Mouse (Mus musculus) heart, postnatal 14 days (tissue): ENCODE measurements at regions not wholly inside any gene's neighbourhood (a gene's known extent, or its start where the extent isn't known, plus 50 kb on each side); places are given as distances from the start of the nearest gene placed in this dataset.
A peak's percentile ranks its signal among the peaks of the same experiment; 100 is the strongest.

Source experiments
- DNase-seq, 2 experiments: peaks; one replicate each; pipeline ENCODE4 v3.0.0; 2021 to 2022
- intact Hi-C: fragments of 180-260 bp; cut with DNase I; formaldehyde crosslinking; loops from one replicate; pipeline ENCODE4 v1.15.1; 2025

DNA sequence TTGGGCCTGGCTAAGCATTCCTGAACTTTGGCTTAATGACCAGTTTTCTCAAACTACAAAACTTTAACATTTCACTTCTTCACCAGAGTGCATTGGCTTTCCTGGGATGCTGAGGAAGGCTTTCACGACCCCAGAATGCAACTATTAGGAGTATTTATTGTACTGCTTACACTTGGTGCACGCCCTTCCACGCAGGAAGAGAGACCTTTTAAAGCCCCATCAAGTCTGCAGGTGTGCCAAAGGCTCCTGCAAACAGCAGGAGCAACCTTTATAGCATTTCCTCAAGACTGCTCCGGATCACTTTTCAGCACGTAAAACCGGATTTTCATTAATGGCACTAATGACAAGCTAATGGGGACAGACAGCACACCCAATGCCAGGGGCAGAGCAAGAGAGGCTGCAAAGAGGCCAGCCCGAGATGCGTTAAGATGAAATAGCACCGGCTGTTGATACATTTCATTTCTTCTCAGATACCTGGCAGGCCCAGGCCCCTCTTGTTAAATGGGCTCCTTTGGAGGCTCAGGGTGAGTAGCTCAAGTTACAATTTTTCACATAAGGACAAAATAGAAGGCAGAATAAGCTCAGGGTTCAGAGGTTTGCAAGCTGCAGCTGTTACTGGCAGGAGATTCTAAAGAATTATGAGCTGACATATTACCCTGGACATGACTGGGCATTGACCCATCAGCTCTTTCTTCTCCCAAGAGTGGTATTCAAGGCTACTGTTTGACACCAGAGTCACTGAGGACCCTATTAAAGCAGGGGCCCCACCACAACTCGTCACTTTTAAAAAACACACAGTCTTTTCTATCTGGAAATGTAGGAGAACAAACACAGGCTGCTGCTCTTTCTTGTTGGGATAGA lies 402.7 kb upstream of the Btbd3 start:
- no peak for DNase-seq
- intact Hi-C loops, result no loop called here

DNA sequence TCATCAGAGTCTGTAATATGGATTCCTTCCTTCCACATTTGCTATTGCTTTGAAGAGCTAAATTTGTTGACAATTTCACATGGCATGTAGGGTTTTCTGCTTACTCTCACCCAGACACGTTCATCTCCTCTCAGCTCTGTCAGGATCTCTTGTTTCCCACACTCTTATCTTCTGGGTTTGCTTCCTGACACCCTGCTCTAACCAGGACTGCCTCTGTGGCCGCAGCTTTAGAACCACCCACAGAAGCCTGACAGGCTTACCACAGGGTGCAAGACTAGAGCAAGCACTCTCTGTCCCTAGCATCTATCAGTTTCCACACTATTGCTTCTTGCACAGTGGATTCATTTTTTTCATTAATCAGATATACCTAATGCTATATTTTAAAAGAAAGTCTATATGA lies 408.5 kb upstream of the Btbd3 start:
- DNase-seq, result no peak
- intact Hi-C loops, result no loop called here

DNA sequence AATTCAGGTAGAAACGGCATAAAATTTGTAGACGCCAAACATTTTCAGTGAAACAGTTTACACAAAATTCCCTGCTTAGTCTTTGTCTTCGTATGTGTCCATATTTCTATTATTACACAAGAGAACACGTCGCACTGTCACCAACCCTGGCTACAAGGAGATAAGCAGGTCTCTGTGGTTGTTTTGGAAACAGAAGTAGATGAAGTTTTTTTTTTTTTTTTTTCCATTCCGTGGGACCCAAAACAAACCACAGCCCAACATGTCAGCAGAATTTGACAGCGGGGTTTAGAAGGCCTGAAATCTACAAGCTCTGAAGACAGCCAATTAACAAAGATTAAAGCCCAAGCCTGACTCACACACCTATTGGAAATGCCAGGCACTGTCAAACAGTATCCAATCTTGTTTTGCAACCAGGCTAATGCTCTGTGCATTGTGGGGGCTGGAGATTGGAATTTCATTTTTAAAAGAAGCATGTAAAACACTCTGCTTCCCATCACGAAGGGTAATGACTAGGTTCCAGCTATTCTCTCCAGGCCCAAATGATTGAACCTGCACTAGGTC lies 428.5 kb upstream of the Btbd3 start:
- no peak for DNase-seq
- intact Hi-C loops, result no loop called here

DNA sequence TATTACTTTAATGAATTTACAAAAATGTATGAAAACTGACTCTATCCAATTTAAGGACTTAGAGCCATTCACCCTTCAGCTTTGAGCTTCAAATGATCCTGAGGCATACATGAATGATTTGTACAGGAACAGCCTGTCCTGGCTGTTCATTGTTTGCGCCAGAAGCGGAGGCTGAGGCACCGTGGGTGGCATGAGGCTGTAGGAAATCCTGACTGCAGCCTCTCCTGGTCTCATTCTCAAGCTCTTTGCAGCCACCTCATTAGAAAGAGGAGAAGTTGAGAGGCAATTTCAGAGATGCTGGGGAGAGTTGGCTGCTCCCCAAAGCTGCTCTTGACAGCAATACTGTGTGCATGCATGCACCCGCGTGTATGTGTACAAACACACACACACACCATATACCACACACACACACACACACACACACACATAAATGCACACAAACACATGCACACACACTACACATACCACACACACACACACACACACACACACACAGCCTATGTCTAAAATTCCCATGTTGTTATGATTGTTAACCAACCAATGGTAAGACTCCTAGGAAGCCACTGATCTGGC lies 434.9 kb upstream of the Btbd3 start:
- intact Hi-C loops, result no loop called here
- DNase-seq, result no peak

DNA sequence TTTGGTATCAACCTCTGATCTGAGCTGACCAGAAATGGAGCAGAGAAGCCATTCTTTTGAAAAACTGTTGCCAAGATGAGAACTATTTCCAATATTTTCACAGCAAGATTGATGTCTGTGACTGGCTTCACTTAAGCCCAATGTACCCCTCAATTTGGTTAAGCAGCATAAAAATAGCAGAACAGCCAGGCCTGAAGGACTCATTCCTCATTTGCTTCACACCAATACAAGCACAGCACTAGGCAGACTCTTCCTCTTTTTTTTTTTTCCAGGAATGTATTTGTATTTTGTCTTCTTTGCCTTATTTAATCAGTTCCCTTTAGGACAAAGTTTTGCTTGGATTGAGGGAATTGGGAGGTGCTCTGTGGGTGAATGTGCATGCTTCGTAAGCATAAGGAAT lies 441.4 kb upstream of the Btbd3 start:
- no peak for DNase-seq
- intact Hi-C loops, result no loop called here

DNA sequence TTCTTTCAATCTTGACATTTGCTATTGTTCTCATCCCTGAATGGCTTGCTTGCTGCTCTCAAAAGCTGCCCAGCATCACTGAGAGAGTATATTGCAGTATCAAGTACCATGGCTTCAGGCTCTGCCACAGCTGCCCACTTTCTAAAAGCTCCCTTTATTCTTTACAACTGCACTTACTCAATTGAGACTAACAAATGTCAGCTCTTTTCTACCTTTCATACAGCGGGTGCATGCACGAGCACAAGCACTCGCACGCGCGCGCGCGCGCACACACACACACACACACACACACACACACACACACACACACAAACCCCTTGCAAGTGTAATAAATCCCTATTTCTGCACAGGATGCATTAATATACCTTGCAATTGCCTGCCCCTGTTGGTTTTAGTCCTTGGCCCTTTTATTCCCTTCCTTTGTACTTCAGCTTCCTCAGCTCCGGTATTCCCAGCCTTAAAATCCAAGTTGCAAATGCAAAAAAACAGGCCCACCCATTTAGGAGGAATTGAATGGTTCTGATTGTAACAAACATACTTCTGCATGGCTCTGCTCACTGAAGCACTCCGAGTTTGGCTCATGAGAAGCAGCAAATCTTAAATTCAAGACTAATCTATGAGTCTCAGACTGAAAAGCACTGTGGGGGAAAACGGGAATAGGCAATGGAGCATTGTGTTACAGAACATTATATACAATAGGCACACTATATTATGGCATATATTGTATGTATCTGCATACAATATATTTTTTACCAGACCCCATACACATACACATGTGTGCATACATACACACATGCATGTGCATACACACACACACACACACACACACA lies 447.7 kb upstream of the Btbd3 start:
- intact Hi-C loops, result no loop called here
- no peak for DNase-seq

DNA sequence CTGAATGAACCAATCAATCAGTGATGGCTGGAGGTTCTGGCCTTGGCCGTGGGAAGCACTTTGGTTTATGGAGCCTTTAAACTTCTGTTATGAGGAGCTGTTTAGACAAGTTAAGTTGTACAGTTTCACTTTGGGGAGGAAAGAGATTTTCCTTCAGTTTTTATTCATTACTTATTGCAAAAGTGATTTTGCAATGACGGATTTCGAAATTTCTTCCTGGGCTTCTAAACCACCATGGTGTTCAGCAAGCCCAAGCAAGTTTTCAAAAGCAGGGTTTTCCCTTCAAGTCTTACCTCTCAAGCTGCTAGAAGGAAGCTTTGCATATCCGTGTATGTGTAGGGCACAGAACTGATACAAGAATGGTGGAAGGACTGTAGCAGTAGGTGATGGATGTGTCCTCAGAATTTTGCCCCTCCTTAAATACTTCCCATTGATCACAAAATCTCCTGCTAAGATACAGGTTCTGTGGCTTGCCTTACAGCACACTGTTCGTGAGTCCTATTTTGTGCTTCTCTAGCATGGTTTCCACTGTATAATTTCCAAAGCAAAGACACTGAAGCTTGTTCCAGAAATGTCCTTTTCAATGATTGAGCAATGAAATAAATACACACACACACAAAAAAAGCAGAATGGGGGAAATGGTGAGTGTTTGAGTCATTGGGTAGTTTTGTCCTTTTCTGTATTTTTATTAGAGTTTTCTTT lies 448.6 kb upstream of the Btbd3 start:
- intact Hi-C loops, result no loop called here
- DNase-seq, result no peak

DNA sequence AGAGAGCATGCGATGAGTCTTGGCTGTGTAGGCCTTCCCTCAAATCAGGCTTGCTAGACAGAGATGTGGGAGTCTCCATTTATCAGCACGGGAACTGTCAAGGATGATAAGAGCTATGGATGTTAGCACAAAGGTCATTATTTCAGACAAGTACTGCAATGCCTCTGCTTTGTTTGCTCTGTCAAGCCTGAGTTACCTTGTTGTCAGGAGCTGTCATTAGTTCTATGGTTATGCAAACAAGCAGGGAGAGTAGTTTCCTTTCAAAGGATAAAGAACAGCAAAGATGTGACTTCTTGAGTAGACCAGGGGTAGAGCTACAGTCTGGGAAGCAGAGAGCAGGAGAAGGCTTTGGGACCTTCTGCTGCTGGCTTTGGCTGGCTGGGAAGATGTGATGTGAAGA lies 461.5 kb upstream of the Btbd3 start:
- intact Hi-C loops, result no loop called here

DNA sequence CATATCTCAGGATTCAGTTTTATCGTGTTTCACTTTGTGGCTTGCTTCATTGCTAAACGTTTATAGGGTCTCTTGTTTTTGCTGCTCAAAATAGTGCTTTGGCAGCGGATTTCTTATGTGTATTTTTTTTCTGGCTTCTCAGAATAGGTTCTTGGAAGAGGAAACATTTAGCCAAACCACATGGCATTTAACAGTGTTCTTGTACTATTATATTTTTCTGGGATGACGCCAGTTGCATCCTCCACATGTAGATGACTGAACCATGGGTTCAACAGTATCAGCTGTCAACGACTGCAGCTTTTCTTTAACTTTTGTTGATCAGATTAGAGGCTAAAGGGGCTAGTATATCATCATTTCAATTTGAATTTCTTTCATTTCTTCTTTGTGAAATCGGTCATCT lies 472.3 kb upstream of the Btbd3 start:
- intact Hi-C loops, result no loop called here
- DNase-seq, result no peak

More for the DNA sequence above, 461.5 kb upstream of the Btbd3 start:
- DNase-seq, result no peak

DNA sequence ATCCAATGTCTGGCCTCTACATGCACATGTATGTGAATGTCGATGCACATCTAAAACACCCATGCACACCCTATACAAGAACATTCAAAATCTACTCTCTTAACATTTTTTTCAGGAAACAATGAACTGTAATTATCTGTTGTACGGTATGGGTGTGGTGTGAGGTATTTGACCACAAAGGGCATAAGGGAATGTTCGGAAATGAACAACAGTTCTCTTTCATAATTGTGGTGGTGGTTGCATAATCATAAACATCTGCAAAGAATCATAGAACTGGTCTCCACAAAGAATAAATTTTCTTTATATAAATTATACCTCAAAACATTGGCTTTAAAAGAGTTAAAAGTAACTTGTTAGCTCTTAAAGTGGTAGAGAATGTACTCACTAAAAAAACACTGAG lies 478.9 kb upstream of the Btbd3 start:
- no peak for DNase-seq
- intact Hi-C loops, result no loop called here

DNA sequence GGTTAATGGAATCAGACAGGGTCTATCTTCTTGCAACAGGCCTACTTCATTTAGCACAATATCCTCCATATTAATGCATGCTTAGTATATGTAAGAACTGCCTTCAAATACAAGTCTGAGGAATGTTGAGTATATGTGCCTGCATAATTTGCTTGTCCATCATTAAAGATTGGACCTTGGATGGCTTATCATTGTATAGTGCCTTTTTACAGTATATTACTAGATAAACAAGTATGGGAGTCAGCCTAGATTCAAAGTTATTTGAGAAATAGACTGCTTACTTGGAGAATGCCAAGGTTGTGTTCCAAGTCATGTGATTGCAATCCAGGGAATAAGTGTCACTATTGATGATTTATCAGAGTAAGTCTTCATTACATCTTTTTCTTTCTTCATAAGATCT lies 491.6 kb upstream of the Btbd3 start:
- intact Hi-C loops, result no loop called here
- DNase-seq, result no peak

DNA sequence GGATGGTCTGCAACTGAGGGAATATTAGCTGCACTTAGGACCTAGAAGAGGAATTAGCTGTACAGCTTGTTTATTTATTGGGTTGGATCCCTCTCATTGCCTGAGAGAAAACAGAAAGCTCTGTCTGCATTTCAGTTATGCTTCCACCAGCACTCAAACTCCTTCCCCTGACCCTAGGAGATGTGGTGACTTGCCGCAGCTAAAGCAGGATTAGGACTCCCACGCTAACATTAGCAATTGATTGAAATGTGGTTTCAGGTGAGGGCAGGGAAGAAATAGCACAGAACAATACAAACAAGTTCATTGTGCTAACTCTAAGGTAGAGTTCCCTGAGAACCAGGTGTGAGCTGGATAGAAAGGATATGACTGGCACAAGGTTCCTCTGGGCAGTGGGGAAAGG lies 496.9 kb upstream of the Btbd3 start:
- DNase-seq, result no peak

DNA sequence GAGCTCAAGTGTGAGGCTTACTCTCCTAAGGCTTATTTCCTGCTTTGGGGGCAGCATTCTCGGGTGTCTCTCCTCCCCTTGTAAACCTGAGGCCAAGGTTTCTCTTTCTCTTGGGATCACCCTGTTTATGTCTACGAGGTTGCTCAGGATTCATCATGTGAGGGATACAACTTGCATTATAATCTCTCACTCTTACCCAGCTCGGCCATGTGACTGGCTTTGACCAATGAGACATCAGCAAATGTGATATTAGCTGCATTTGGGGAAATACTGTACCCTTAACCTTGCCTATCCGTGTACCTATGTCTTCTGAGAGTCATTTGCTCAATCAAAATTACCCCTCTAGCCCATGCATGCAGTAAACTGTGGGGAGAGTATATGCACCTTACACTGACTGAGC lies 498.0 kb upstream of the Btbd3 start:
- intact Hi-C loops, result no loop called here
- no peak for DNase-seq

More for the DNA sequence above, 496.9 kb upstream of the Btbd3 start:
- intact Hi-C loops, result no loop called here

DNA sequence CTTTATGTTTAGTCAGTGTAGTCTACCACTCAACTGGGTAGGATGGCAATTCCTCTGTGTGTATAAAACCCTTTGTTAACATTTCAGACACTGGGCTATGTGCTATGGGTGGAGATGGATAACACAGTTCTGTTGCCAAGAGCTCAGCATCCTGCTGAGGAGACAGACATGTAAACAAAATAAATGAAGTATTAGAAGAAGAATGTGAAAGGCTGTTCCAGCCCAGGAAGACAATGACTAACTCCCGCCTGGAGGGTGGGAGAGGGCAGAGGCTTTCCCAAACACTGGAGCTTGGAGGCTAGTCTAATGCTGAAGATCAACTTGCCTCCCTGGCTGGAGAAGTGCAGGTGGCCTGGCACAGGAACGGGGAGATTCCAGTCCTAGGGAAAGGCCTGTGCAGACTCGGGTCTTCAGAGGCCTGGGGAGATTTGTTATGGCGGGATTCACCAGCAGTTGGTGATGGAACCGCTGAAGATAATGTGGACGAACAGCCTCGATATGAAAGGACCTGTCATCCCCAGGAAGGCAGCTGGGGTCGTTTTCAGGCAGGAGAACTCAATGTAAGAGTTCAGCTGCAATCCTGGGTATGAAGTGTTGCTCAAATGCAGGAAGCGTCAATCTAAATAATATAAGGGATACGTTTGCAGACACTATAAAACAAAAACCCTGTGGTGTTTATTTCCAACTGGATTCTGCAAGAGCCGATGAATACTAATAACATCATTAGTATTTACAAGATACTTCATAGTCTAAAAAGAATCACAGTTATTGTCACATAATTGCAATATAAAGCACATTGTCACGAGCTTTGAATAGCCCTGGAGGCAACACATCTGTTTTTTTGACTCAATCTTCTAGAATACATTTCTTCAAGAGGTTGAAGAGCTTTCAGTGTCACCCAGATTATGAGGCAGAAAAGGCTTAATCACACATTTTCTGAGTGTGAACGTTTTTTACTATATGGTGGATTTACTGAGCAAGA lies 498.8 kb upstream of the Btbd3 start:
- DNase-seq, result peak in 1 of 2 experiments; percentile 1
- intact Hi-C loops, result no loop called here

DNA sequence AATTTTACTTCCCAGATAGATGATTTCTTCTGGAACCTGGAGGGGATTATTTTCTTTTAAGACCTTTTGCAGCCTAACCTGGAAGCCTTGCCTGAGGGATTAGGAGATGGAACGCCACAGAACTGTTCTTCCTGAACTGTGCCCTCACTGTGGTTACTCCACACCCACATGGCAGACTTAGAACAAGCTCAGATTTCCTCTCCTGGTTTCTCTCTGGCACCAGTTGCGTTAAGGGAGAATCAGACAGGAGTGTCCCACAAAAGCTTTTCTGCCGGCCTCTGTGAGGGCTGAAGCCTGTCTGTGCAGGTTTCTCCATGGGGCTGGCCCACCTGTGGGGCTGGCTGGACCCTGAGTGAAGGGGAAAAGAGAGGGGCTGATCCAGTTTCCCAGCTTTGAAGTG lies 500.1 kb upstream of the Btbd3 start:
- intact Hi-C loops, result no loop called here
- DNase-seq, result no peak

DNA sequence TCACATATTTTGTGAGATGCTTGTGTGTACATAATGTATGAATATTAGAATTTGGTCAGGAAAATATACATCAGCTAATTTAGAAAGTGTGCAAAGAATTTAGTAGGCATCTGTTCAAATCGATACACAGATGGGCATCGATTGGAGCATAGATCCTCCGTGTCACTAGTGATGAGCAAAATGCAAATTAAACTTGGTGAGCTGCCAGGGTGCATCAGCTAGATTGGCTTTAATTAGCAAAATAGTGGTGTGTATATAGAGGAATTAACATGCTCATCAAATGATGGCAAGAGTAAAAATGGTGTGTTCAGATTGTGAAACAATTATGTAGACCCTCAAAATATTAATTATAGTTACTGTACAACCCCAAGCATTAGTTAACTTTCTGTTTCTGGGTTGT lies 501.9 kb upstream of the Btbd3 start:
- intact Hi-C loops, result no loop called here
- no peak for DNase-seq

DNA sequence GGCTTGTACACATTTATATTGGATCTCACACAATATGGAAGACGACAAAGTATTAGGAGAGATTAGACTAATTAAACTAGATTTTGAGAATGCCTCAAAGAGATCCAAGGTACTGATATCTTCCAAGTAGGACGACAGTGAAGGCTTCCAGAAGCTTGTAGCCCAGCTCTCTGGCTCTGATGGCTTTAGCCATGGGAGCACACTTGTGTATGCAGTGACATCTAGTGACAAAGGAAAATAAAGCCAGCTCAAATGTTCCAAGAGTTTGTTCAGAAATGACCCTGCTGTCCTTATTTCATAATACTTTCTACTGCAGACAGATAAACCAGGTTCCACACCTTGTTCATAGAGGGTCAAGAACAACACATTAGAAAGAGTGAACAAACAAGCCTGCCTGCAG lies 524.0 kb upstream of the Btbd3 start:
- intact Hi-C loops, result loop anchor here (1.0 to 10.0 kb wide), 5 partner anchors 210 to 818 kb away; partner anchors contain the start of gene Jag1
- DNase-seq, result peak; percentile 15 to 40

DNA sequence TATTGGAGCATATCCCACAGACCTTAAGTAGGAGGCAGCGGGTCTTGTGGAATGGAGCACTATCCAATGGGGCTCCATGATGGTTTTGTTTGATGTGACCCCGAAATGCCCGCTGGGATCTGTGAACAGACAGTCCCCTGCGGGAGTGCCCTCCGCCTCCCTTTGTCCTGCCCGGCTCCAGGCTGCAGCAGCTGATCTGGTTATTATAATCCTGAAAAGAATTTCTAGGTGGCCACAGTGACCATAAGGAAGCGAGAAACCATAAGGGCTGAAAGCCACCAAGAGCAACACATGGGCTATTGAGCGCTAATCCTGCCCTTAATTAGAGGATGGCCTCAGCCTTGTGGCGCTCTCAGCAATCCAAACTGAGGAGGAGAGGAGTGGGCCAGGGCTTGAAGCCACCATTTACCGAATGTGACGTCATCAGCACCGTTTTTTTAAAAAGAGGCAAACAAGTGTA lies 525.9 kb upstream of the Btbd3 start:
- no peak for DNase-seq
- intact Hi-C loops, result loop anchor here (10.0 kb wide), 1 partner anchor 306 kb away; no protein-coding TSS in a partner anchor

DNA sequence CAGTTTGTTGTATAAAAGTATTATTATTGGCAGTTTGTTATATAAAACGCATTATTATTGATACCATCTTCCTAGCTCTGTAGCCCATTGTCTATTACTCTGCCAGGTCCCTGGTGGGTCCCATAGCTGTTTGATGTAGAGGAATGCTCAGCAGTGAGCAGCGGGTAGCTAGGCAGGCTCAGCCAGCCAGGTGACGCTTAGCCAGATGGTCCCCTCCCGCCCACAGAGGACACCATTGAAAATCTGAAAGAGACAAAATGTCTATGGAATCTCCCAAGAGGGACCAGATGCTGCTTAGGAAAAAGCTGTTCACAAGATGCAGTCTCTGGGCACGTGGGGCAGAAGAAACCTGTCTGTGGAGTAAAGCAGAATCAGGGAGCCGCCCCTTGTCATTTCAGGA lies 526.5 kb upstream of the Btbd3 start:
- no peak for DNase-seq
- intact Hi-C loops, result loop anchor here (5.0 to 10.0 kb wide), 2 partner anchors 153 to 305 kb away; no protein-coding TSS in a partner anchor
